Mouse (Mus musculus) C2C12 (cell line): Measurements from ENCODE around the gene Tpsb2. TPM values are rescaled to one million over a fixed set of nuclear protein-coding genes. Genes with fewer than 3 reads are reported as not detected.

ENCODE experiments used
- H3K27me3 ChIP-seq: one replicate; pipeline ENCODE4 v1.6.1; 2011; ENCODE audit not compliant: control insufficient read depth, insufficient read depth, insufficient read length
- H3K36me3 ChIP-seq: one replicate; pipeline ENCODE4 v1.6.1; 2011; ENCODE audit not compliant: control insufficient read depth, insufficient read depth
- H3K4me3 ChIP-seq: one replicate; pipeline ENCODE4 v1.5.1; 2011; ENCODE audit warnings: mild to moderate bottlenecking, control low read depth; ENCODE audit not compliant: poor library complexity, insufficient read depth, severe bottlenecking
- H3K79me2 ChIP-seq: one replicate; pipeline ENCODE4 v1.6.1; 2011; ENCODE audit not compliant: control insufficient read depth, insufficient read depth
- H3K79me3 ChIP-seq: one replicate; pipeline ENCODE4 v1.6.1; 2011; ENCODE audit warnings: low read depth, control low read depth
- H3ac ChIP-seq: one replicate; pipeline ENCODE3; 2011; ENCODE audit warnings: low read depth; ENCODE audit not compliant: control insufficient read depth, insufficient read length
- CEBPB ChIP-seq: IDR thresholded peaks from one replicate; pipeline ENCODE4 v1.6.1; 2011; ENCODE audit warnings: low read depth, mild to moderate bottlenecking, control low read depth, moderate library complexity
- CTCF ChIP-seq: IDR thresholded peaks from one replicate; pipeline ENCODE4 v1.5.1; 2011; ENCODE audit not compliant: control insufficient read depth, insufficient read depth, insufficient read length
- FOSL1 ChIP-seq: IDR thresholded peaks from one replicate; pipeline ENCODE4 v1.8.0; 2011; ENCODE audit warnings: mild to moderate bottlenecking, low read length; ENCODE audit not compliant: poor library complexity, insufficient read depth, severe bottlenecking
- MAX ChIP-seq: IDR thresholded peaks from one replicate; pipeline ENCODE4 v1.6.1; 2011; ENCODE audit warnings: mild to moderate bottlenecking, control low read depth
- MYOD1 ChIP-seq: IDR thresholded peaks from one replicate; pipeline ENCODE4 v1.6.1; 2011; ENCODE audit warnings: low read depth; ENCODE audit not compliant: control insufficient read depth, insufficient read length
- MYOG ChIP-seq: IDR thresholded peaks from one replicate; pipeline ENCODE4 v1.6.1; 2011; ENCODE audit not compliant: control insufficient read depth, insufficient read length; ENCODE audit errors: extremely low read depth
- USF1 ChIP-seq: IDR thresholded peaks from one replicate; pipeline ENCODE4 v1.6.1; 2011; ENCODE audit warnings: low read depth, mild to moderate bottlenecking, control low read depth, moderate library complexity
- polyA plus RNA-seq: library from polyadenylated mRNA; unstranded; fragments of >200 nt; fragmentation: generic; extraction: Trizol; gene quantifications from one replicate; pipeline ENCODE4 v1.2.1, GENCODE M21; 2012; ENCODE audit warnings: missing spikeins

The Tpsb2 gene
- polyA plus RNA-seq, 1 experiment = not detected

GRCm38 (mm10) chr17:25398520-25398838 is 32.4 kb downstream of the Tpsb2 start:
- Histone ChIP-seq H3ac (no peak overlapping the region), H3K36me3 (no peaks in the 10 kb centered on the region), H3K79me3 (no peaks in the 10 kb centered on the region), H3K27me3 (peaks cover 37% of the 10 kb centered on the region), H3K79me2 (no peaks in the 10 kb centered on the region), H3K4me3 (no peak overlapping the region)
- TF ChIP-seq MAX (no peak), USF1 (no peak), MYOD1 (no peak), FOSL1 (no peak), CTCF (no peak), CEBPB (no peak), MYOG (no peak)

DNA sequence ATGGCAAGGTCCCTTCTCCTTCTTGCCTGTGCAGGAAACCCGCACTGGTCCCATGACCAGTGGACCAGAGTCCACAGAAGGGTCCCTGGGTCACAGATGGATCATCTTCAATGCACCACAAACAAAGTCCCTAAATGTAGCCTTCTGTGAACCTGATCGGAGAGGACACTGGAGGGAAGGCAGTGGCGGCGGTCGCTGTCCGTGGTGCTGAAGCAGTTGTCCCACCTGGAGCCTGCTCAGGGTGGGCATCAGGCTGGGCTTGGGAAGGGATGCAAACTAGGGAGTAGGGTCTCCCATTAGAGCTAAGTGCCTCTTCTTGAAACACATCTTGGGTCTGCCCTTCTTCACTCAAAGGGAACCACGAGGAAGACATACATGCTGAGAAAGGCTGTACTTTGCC is 34.3 kb downstream of the Tpsb2 start:
- Histone ChIP-seq H3K79me2 (no peaks in the 10 kb centered on the region), H3K27me3 (peaks cover 21% of the 10 kb centered on the region), H3K79me3 (no peaks in the 10 kb centered on the region), H3K4me3 (no peak overlapping the region), H3K36me3 (no peaks in the 10 kb centered on the region), H3ac (no peak overlapping the region)
- no peak for TF ChIP-seq CEBPB

- Histone ChIP-seq H3K36me3 (no peaks in the 10 kb centered on the region), H3ac (no peak overlapping the region), H3K4me3 (no peak overlapping the region), H3K27me3 (peaks cover 12% of the 10 kb centered on the region), H3K79me3 (no peaks in the 10 kb centered on the region), H3K79me2 (no peaks in the 10 kb centered on the region)
- no peak for TF ChIP-seq CTCF
- TF ChIP-seq USF1 = no peak
- TF ChIP-seq MYOG = no peak
- no peak for TF ChIP-seq MAX
- no peak for TF ChIP-seq CEBPB
- no peak for TF ChIP-seq FOSL1
- TF ChIP-seq MYOD1 = no peak
Observed at GRCm38 (mm10) chr17:25401491-25401890, 35.4 kb downstream of the Tpsb2 start.

GRCm38 (mm10) chr17:25402224-25402623 is 36.1 kb downstream of the Tpsb2 start:
- no peaks in the 10 kb centered on the region for H3K79me3 ChIP-seq
- no peak overlapping the region for H3ac ChIP-seq
- H3K27me3 ChIP-seq = peaks cover 4% of the 10 kb centered on the region
- H3K4me3 ChIP-seq = no peak overlapping the region
- TF ChIP-seq USF1 (no peak), MAX (no peak), CEBPB (no peak), MYOG (no peak)
- no peaks in the 10 kb centered on the region for H3K79me2 ChIP-seq
- no peaks in the 10 kb centered on the region for H3K36me3 ChIP-seq

DNA sequence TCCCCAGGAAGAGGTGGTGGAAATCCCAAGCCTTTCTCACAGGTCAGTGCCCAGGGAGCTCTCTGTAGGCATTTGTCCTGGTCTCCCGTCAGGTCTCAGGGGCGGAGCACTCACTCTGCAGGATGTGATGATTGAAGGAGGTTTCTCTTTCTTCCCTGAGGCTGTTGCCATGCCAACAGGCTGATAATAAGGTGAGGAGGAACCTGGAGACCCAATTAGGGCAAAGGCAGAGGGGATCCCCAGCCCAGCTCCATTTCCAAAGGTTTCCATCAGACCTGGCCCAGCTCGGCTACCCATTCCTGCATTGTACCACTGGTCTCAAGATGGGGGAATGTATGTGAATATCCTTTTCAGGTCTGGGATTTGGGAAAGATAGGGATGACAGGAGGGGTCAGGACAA is 38.1 kb downstream of the Tpsb2 start:
- Histone ChIP-seq H3K79me3 (no peaks in the 10 kb centered on the region), H3K79me2 (no peaks in the 10 kb centered on the region), H3K36me3 (no peaks in the 10 kb centered on the region), H3K27me3 (peaks cover 4% of the 10 kb centered on the region), H3K4me3 (no peak overlapping the region), H3ac (no peak overlapping the region)
- TF ChIP-seq FOSL1 (no peak), MYOD1 (no peak), USF1 (no peak), CTCF (no peak), MYOG (no peak), MAX (no peak), CEBPB (no peak)

GRCm38 (mm10) chr17:25405224-25405895 is 39.3 kb downstream of the Tpsb2 start:
- Histone ChIP-seq H3K27me3 (peaks cover 4% of the 10 kb centered on the region), H3K79me2 (no peaks in the 10 kb centered on the region), H3ac (no peak overlapping the region), H3K36me3 (no peaks in the 10 kb centered on the region), H3K79me3 (no peaks in the 10 kb centered on the region), H3K4me3 (no peak overlapping the region)
- TF ChIP-seq MYOG (no peak), MYOD1 (no peak), CEBPB (no peak), CTCF (no peak), MAX (no peak), FOSL1 (no peak), USF1 (no peak)
